Mouse (Mus musculus): ENCODE measurements at regions not wholly inside any gene's neighbourhood (a gene's known extent, or its start where the extent isn't known, plus 50 kb on each side); places are given as distances from the start of the nearest gene placed in this dataset.

DNA sequence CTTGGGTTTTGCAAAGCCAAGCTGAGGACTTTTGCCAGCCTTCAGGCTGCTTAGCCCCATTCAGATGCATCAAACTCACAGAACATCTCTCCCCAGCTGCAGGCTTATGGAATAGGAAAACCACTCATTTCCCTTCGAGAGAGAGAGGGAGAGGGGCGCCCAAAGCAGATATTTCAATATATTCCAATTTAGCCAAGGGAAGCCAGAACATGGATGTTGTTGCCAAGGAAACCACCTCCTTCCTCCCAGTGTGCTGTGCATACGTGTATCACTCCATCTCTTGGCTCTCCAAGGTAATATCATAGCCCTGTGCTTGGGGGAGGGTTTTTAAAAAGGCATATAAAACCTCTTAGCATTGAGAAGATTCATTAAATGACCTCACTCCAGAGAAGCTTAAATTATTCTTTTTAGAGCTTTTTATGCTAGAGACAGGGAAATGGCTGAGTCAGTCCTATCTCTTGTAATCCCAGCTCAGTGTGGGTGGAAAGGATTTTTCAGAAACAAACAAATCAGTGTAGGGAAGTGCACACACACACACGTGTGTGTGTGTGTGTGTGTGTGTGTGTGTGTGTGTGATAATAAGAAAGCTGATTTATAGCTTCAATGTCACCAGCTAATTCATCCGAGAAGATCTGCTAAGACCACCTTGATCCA is 245.1 kb downstream of the Rps24 start:
- no peak for DNase-seq (ENCODE audit: low spot score in 2 of 2)

- no peak for DNase-seq (ENCODE audit: low spot score in 2 of 2)
These were observed 246.4 kb downstream of the Rps24 start for GRCm38 (mm10) chr14:24733326-24733725.

GRCm38 (mm10) chr14:24738869-24739268 is 251.9 kb downstream of the Rps24 start:
- DNase-seq (ENCODE audit: low spot score in 2 of 2), result peak in 1 of 2 experiments; percentile 40

DNA sequence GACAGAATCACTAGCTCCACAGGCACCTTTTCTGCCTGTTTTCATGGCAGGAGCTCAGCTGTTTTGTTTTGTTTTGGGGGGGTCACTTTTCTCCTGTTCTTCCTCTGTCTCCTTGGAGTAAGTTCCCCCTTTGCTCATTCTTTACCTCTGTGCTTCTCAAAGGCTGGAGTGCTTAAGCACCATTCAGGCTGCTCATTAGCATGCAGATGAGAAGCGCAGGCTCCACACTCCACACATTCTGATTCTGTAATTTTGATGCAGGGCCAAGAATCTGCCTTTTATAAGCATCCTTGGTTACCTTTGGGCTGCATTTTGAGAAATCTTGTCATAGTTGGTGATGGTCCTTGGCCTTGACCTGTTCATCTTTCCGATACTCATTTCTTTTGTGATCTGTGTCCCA is 257.5 kb downstream of the Rps24 start:
- DNase-seq (ENCODE audit: low spot score in 2 of 2), result no peak

- DNase-seq (ENCODE audit: low spot score in 2 of 2), result no peak
These were observed 258.8 kb downstream of the Rps24 start for GRCm38 (mm10) chr14:24745730-24746129.

DNA sequence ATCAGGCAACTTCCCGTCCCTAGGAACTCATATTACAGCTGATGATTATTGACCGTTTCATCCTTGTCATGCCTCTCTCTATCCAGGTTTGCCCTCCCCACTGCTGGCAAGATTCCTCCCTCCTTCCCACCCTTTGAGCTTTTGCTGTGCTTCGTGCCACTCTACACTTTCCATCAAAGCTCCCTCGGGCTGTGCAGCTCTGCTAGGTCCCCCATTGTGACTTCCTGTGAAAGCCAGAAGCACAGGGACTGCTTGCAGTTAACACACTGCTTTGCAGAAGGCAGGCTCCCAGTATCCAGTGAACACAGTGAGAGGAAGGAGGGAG is 260.5 kb downstream of the Rps24 start:
- DNase-seq (ENCODE audit: low spot score in 2 of 2), result no peak

DNA sequence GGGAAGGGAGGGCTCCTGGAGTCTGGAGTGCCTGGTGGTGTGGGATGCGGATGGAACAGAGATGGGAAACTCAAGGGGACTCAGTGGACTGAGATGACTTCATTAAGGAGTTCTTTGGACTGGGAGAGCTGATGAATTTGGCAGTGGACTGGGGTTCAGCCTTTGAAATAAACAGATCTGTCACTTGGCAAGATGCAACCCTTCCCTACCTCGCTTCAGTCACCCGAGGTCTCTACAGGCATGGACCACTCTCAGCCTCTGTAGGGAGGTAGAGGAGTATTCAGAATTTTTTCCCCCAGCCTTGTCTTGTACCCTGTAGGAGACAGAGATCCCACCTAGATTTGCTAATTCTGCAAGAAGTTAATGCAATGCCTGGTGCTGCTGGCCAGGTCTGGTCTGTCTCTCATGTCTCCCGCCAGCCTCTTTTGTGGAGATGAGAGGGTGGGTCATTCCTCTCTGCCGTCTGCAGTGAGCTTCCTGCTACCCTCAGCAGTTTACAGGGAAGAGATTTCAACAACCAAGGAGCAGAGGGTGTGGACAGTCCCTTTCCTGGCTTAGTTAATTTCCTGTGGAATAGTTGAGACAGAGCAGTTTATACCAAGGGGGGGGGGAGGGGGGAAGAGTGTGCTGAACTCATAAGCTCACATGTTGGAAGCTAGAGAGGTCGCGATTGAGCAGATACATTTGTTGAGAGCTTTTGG is 261.0 kb downstream of the Rps24 start:
- no peak for DNase-seq (ENCODE audit: low spot score in 2 of 2)

DNA sequence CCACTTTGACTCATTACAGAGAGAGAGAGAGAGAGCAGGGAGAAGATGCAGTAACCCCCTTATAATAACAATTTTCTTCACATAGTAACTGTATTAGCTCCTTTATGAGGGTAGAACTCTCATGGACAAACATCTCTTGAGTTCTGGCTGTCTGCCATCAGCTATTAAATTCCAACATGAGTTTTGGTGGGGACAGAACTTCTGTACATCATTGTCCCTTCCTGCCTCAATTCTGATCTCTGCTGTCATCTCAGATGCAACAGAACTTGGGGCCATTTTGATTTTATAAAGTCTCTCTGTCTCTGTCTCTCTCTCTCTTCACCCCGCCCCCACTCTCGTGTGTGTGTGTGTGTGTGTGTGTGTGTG is 261.6 kb downstream of the Rps24 start:
- no peak for DNase-seq (ENCODE audit: low spot score in 2 of 2)

GRCm38 (mm10) chr14:24749313-24749712 is 262.4 kb downstream of the Rps24 start:
- DNase-seq (ENCODE audit: low spot score in 2 of 2), result no peak

GRCm38 (mm10) chr14:24751227-24751626 is 264.3 kb downstream of the Rps24 start:
- DNase-seq (ENCODE audit: low spot score in 2 of 2), result no peak

- no peak for DNase-seq (ENCODE audit: low spot score in 2 of 2)
These were observed 267.8 kb downstream of the Rps24 start for GRCm38 (mm10) chr14:24754753-24755152.

DNA sequence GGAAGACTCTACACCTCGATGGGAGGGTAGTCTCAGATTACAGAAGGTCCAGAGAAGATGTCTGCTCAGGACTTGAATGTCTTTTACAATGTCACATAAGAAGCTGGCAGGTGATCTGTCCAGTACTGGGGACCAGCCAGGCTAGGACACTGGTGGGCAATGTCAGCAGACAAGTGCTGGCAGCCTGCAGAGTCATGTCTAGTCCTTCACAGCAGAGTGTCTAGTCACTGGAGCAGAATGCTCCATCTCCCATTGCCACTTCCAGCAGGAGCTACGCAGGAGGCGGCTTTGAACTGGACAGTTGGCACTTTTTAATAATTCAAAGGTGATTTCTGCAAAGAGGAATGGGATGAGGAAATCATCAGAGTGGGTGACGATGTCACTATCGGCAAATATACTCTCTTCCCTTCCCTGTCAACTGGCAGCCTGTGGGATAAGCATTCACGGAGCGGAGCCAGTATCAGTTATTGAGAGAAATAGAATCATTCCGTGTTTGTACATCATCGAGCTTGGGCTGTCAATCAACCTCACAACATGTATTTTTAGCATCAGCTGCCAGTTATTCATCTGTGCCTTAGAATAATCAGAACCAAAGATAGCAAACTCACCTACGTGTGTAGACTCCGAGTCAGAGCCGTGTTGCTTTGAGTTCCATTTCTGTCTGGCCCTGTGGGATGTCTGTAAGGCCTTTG is 268.6 kb downstream of the Rps24 start:
- DNase-seq (ENCODE audit: low spot score in 2 of 2), result no peak

DNA sequence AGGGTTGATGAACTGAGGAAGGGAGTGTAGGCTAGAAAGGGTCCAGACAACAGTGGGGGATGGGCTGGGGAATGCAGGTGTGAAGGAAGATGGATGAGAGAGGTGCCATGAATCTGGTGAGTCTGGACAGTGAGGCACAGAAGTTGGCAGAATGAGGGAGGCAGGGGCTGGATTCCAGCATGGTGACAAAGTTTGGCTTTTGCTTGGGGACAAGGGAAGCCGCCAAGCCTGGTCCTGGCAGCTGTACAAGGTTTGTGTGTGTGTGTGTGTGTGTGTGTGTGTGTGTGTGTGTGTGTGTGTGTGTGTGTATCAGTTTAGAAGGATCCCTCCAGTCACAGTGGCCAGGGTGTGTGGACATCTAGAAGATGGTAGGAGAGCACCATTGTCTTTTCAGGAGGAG is 270.4 kb downstream of the Rps24 start:
- no peak for DNase-seq (ENCODE audit: low spot score in 2 of 2)

DNA sequence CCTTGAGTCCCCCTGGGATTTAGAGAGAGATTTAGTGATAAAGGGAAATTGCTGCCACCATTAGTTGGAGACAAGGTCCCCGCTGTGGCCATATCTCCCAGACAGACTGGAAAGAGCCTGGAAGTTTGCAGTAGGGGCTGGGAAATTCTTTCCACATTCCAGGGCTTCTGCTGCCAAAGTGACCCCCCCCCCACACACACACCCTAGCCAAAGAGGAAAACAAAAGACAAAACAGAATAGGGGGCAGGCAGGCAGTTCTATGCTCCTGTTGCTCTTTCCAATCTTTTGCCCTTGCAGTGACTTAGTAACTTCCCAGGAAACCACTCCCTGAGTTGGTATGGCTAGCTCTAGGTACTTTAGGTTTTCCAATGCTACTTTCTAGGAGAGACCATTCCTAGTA is 270.9 kb downstream of the Rps24 start:
- DNase-seq (ENCODE audit: low spot score in 2 of 2), result no peak

- no peak for DNase-seq (ENCODE audit: low spot score in 2 of 2)
These were observed 274.0 kb downstream of the Rps24 start for GRCm38 (mm10) chr14:24760926-24761325.

- DNase-seq (ENCODE audit: low spot score in 2 of 2), result no peak
These were observed 275.7 kb downstream of the Rps24 start for GRCm38 (mm10) chr14:24762468-24763274.

GRCm38 (mm10) chr14:24763275-24763812 is 276.4 kb downstream of the Rps24 start:
- no peak for DNase-seq (ENCODE audit: low spot score in 2 of 2)

DNA sequence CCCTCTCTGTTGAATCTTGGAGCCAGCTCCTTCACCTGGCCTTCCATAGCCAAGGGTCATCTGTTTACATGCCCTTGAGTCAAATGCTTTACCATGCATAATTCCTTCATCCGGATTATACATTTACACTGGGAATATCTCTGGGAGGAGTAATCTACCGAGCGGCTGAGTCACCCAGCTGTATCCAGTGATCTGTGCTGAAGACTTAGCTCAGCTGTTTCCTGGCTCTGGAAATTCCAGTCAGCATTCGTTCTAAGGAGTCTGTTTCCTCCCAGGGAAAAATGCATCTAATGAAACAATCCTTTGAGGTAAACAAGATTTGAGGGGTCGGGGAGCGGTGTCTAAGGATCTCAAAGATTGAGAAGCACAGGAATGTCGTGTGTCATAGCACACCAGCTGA is 276.9 kb downstream of the Rps24 start:
- no peak for DNase-seq (ENCODE audit: low spot score in 2 of 2)

DNA sequence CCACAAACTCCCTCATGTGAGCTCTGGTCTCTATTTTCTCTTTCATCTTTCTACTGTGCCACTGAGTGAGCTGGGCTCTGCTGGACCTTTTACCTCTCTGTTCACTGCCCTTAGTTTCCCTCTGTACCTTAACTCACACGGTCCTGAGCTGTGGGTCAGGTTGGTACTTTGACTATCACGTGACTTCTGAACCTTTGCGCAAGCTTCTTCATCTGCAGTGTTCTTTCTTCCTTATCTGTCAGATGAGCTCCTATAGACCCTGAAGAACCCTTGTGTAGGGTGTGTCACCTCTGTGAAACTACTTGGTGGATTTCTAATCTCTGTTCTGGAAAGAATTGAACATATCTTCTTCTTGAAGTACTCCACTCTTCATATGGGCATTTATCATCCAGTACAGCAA is 279.3 kb downstream of the Rps24 start:
- DNase-seq (ENCODE audit: low spot score in 2 of 2), result no peak

GRCm38 (mm10) chr14:24766690-24767089 is 279.8 kb downstream of the Rps24 start:
- no peak for DNase-seq (ENCODE audit: low spot score in 2 of 2)

DNA sequence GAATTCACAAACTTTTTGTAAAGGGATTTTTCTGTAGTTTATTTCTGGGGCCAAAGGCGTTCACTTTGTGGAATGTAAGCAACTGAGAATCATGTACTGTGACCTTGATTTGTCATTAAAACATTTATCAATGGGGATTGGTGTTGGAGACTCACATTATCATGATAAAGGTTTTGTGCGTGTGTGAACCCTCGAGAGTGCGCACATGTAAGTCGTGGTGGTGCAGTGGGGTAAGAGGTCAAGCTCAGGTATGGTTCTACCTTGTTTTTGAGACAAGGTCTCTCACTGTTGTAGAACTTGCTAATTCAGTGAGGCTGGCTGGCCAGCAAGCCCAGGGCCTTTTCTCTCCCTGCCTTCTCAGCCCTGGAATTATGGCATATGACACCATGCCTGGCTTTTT is 280.4 kb downstream of the Rps24 start:
- DNase-seq (ENCODE audit: low spot score in 2 of 2), result no peak

- peak; percentile 38 to 64 for DNase-seq (ENCODE audit: low spot score in 2 of 2)
These were observed 281.0 kb downstream of the Rps24 start for GRCm38 (mm10) chr14:24767964-24768363.

Measured in left cerebral cortex, adult 9 months (tissue).